Mouse (Mus musculus): ENCODE measurements around the gene Slc16a5. TPM values are rescaled to one million over a fixed set of nuclear protein-coding genes. Genes with fewer than 3 reads are reported as not detected.
"Not testable (repeated sequence)": the region's sequence is repeated elsewhere in the genome, so short reads cannot be mapped to it uniquely, and the experiment has no call there.

Slc16a5 gene
- polyA plus RNA-seq, 1 experiment: 1.8 TPM

- TF ChIP-seq CTCF (IDR thresholded peaks at IDR 0.05; ENCODE audit: control insufficient read depth, insufficient read depth, low read length) (peak; percentile 51), POLR2A (IDR thresholded peaks at IDR 0.05; ENCODE audit: borderline replicate concordance, control insufficient read depth, low read depth, low read length) (peak; percentile 91; the same call in 1 of the 2 replicates)
- no peaks in the 10 kb centered on the region for H3K4me1 ChIP-seq (ENCODE audit: control insufficient read depth, insufficient read depth, low read length)
- under 1% methylated on average over 43 of the region's 43 CpGs for WGBS
- peak within 1 kb of the TSS; percentile 91 for H3K4me3 ChIP-seq (replicated peaks; ENCODE audit: control insufficient read depth, low read depth, low read length)
- H3K27ac ChIP-seq (ENCODE audit: control insufficient read depth, insufficient read depth, low read depth, low read length, poor library complexity): peak within 1 kb of the TSS; percentile 74
Observed at GRCm38 (mm10) chr11:115491356-115492083, 29.2 kb downstream of the Slc16a5 start, which contains the start of gene Nt5c. Gene Nt5c (minus strand): TSS chr11:115491862.

- no peak for TF ChIP-seq CTCF (IDR thresholded peaks at IDR 0.05; ENCODE audit: control insufficient read depth, insufficient read depth, low read length)
- TF ChIP-seq POLR2A (IDR thresholded peaks at IDR 0.05; ENCODE audit: borderline replicate concordance, control insufficient read depth, low read depth, low read length): no peak
- Histone ChIP-seq H3K4me3 (replicated peaks; ENCODE audit: control insufficient read depth, low read depth, low read length) (peak overlapping the region; percentile 91), H3K4me1 (ENCODE audit: control insufficient read depth, insufficient read depth, low read length) (no peaks in the 10 kb centered on the region), H3K27ac (ENCODE audit: control insufficient read depth, insufficient read depth, low read depth, low read length, poor library complexity) (no peak overlapping the region)
- WGBS: 28% methylated on average over 6 of the region's 6 CpGs
Observed at GRCm38 (mm10) chr11:115492387-115492786, 30.1 kb downstream of the Slc16a5 start.

- H3K4me1 ChIP-seq (ENCODE audit: control insufficient read depth, insufficient read depth, low read length); H3K27ac ChIP-seq (ENCODE audit: control insufficient read depth, insufficient read depth, low read depth, low read length, poor library complexity); H3K4me3 ChIP-seq (replicated peaks; ENCODE audit: control insufficient read depth, low read depth, low read length): not testable (repeated sequence)
- 80% methylated on average over 9 of the region's 9 CpGs for WGBS
Observed at GRCm38 (mm10) chr11:115496559-115496958, 34.3 kb downstream of the Slc16a5 start.

GRCm38 (mm10) chr11:115502636-115503035, 40.4 kb downstream of the Slc16a5 start:
- WGBS: 92% methylated on average over 6 of the region's 6 CpGs
- Histone ChIP-seq H3K27ac (ENCODE audit: control insufficient read depth, insufficient read depth, low read depth, low read length, poor library complexity) (no peak overlapping the region), H3K4me1 (ENCODE audit: control insufficient read depth, insufficient read depth, low read length) (no peaks in the 10 kb centered on the region), H3K4me3 (replicated peaks; ENCODE audit: control insufficient read depth, low read depth, low read length) (no peak overlapping the region)
- TF ChIP-seq CTCF (IDR thresholded peaks at IDR 0.05; ENCODE audit: control insufficient read depth, insufficient read depth, low read length): no peak
- no peak for TF ChIP-seq POLR2A (IDR thresholded peaks at IDR 0.05; ENCODE audit: borderline replicate concordance, control insufficient read depth, low read depth, low read length)

GRCm38 (mm10) chr11:115506586-115506985, 44.3 kb downstream of the Slc16a5 start:
- Histone ChIP-seq H3K4me3 (replicated peaks; ENCODE audit: control insufficient read depth, low read depth, low read length) (no peak overlapping the region), H3K27ac (ENCODE audit: control insufficient read depth, insufficient read depth, low read depth, low read length, poor library complexity) (no peak overlapping the region; the same call in 1 of the 2 replicates), H3K4me1 (ENCODE audit: control insufficient read depth, insufficient read depth, low read length) (peaks cover 14% of the 10 kb centered on the region)
- TF ChIP-seq CTCF (IDR thresholded peaks at IDR 0.05; ENCODE audit: control insufficient read depth, insufficient read depth, low read length) (no peak), POLR2A (IDR thresholded peaks at IDR 0.05; ENCODE audit: borderline replicate concordance, control insufficient read depth, low read depth, low read length) (no peak)
- WGBS: 58% methylated on average over 3 of the region's 3 CpGs

GRCm38 (mm10) chr11:115508061-115508460, 45.8 kb downstream of the Slc16a5 start:
- Histone ChIP-seq H3K4me1 (ENCODE audit: control insufficient read depth, insufficient read depth, low read length) (peaks cover 17% of the 10 kb centered on the region), H3K4me3 (replicated peaks; ENCODE audit: control insufficient read depth, low read depth, low read length) (no peak overlapping the region), H3K27ac (ENCODE audit: control insufficient read depth, insufficient read depth, low read depth, low read length, poor library complexity) (no peak overlapping the region)
- no peak for TF ChIP-seq CTCF (IDR thresholded peaks at IDR 0.05; ENCODE audit: control insufficient read depth, insufficient read depth, low read length)
- no peak for TF ChIP-seq POLR2A (IDR thresholded peaks at IDR 0.05; ENCODE audit: borderline replicate concordance, control insufficient read depth, low read depth, low read length)
- 47% methylated on average over 2 of the region's 2 CpGs for WGBS

- TF ChIP-seq POLR2A (IDR thresholded peaks at IDR 0.05; ENCODE audit: borderline replicate concordance, control insufficient read depth, low read depth, low read length) (no peak), CTCF (IDR thresholded peaks at IDR 0.05; ENCODE audit: control insufficient read depth, insufficient read depth, low read length) (no peak)
- Histone ChIP-seq H3K4me3 (replicated peaks; ENCODE audit: control insufficient read depth, low read depth, low read length) (no peak overlapping the region), H3K27ac (ENCODE audit: control insufficient read depth, insufficient read depth, low read depth, low read length, poor library complexity) (peak overlapping the region; percentile 44), H3K4me1 (ENCODE audit: control insufficient read depth, insufficient read depth, low read length) (peaks cover 18% of the 10 kb centered on the region)
- WGBS: 80% methylated on average over 6 of the region's 6 CpGs
Observed at GRCm38 (mm10) chr11:115509773-115510506, 47.7 kb downstream of the Slc16a5 start.

GRCm38 (mm10) chr11:115510507-115510888, 48.2 kb downstream of the Slc16a5 start:
- TF ChIP-seq POLR2A (IDR thresholded peaks at IDR 0.05; ENCODE audit: borderline replicate concordance, control insufficient read depth, low read depth, low read length) (no peak), CTCF (IDR thresholded peaks at IDR 0.05; ENCODE audit: control insufficient read depth, insufficient read depth, low read length) (no peak)
- Histone ChIP-seq H3K4me1 (ENCODE audit: control insufficient read depth, insufficient read depth, low read length) (peaks cover 18% of the 10 kb centered on the region), H3K27ac (ENCODE audit: control insufficient read depth, insufficient read depth, low read depth, low read length, poor library complexity) (peak overlapping the region; percentile 28), H3K4me3 (replicated peaks; ENCODE audit: control insufficient read depth, low read depth, low read length) (no peak overlapping the region)
- 53% methylated on average over 5 of the region's 5 CpGs for WGBS
